In genomic region chrX:85582517-85582916, GRCm38 (mm10) we compare ENCODE assay signal across 29 mouse cellular contexts. TPM values are rescaled to one million over a fixed set of nuclear protein-coding genes. Genes with fewer than 3 reads are reported as not detected.
DNase-seq lines count a peak whose midpoint lies in the region; ATAC-seq and TF ChIP-seq lines count a peak whose summit lies in the region.
"Had no signal": no experiment of that assay in that cellular context is flagged by ENCODE, and none has a peak within 500 bp of the region (broad histone marks: within the 10 kb centered on the region; RNA-seq: fewer than 3 reads in every experiment).

No protein-coding gene starts in this region.

- peak; percentile 46; a peak in 2 of 4 replicates for TF ChIP-seq EP300 in MEL (IDR thresholded peaks at IDR 0.05; ENCODE audit: low read depth in 1 of 2, low read length in 2 of 2)

- WGBS in liver, embryonic 13.5 days (ENCODE audit: insufficient replicate concordance), result 25% methylated on average over 1 of the region's 1 CpGs
- 34% methylated on average over 1 of the region's 1 CpGs for WGBS in liver, embryonic 16.5 days (ENCODE audit: insufficient replicate concordance)
- WGBS in hindbrain, embryonic 11.5 days, result 100% methylated on average over 1 of the region's 1 CpGs
- WGBS in midbrain, postnatal 0 days, result 90% methylated on average over 1 of the region's 1 CpGs

- H3K9me3 ChIP-seq in MEL (replicated peaks; ENCODE audit: insufficient read depth, low read length), result no peaks in the 10 kb centered on the region
- H3K9me3 ChIP-seq in erythroblast, embryonic 14.5 days (ENCODE audit: control insufficient read depth, low read length), result no peaks in the 10 kb centered on the region
- no peaks in the 10 kb centered on the region for H3K9me3 ChIP-seq in liver, embryonic 13.5 days (replicated peaks)
- no peaks in the 10 kb centered on the region for H3K9me3 ChIP-seq in liver, embryonic 16.5 days (replicated peaks; ENCODE audit: control insufficient read depth, low read length)
- no peaks in the 10 kb centered on the region for H3K9me3 ChIP-seq in hindbrain, embryonic 11.5 days (ENCODE audit: control insufficient read depth, low read length)
- no peaks in the 10 kb centered on the region for H3K9me3 ChIP-seq in midbrain, postnatal 0 days (ENCODE audit: low read length)
- H3K9me3 ChIP-seq: embryonic facial prominence, embryonic 12.5 days; embryonic facial prominence, embryonic 15.5 days; G1E; heart, embryonic 12.5 days; heart, embryonic 15.5 days; hindbrain, embryonic 10.5 days had no signal

- peaks cover 1% of the 10 kb centered on the region; the same call in 1 of the 2 replicates for H3K79me2 ChIP-seq in MEL (ENCODE audit: control insufficient read depth, insufficient read depth, low read length, poor library complexity)

- ATAC-seq in liver, embryonic 13.5 days (ENCODE audit: low read depth), result peak; percentile 79
- ATAC-seq in liver, embryonic 16.5 days (ENCODE audit: low read depth), result peak; percentile 78
- no peak for ATAC-seq in hindbrain, embryonic 11.5 days (ENCODE audit: low FRiP score)
- ATAC-seq in midbrain, postnatal 0 days (ENCODE audit: low FRiP score), result no peak
- ATAC-seq in inflammation-experienced regulatory T-cells, adult 6 months, result no peak
- ATAC-seq: forebrain, embryonic 14.5 days; forebrain, postnatal 0 days; hindbrain, postnatal 0 days had no signal

- no peaks in the 10 kb centered on the region for H3K27me3 ChIP-seq in MEL (ENCODE audit: control insufficient read depth in 1 of 2, insufficient read depth in 2 of 2, low read length in 2 of 2)
- H3K27me3 ChIP-seq in erythroblast, embryonic 14.5 days (ENCODE audit: control insufficient read depth), result no peaks in the 10 kb centered on the region
- H3K27me3 ChIP-seq in liver, embryonic 13.5 days, result no peaks in the 10 kb centered on the region
- H3K27me3 ChIP-seq in liver, embryonic 16.5 days (ENCODE audit: control insufficient read depth, insufficient read depth, low read depth, low read length), result no peaks in the 10 kb centered on the region
- no peaks in the 10 kb centered on the region for H3K27me3 ChIP-seq in hindbrain, embryonic 11.5 days (ENCODE audit: control insufficient read depth, insufficient read depth, low read length)
- no peaks in the 10 kb centered on the region for H3K27me3 ChIP-seq in midbrain, postnatal 0 days (ENCODE audit: insufficient read depth, low read length)
- H3K27me3 ChIP-seq: CH12.LX; embryonic facial prominence, embryonic 12.5 days; embryonic facial prominence, embryonic 15.5 days; heart, embryonic 12.5 days; heart, embryonic 15.5 days had no signal

- DNase-seq in MEL (ENCODE audit: low read depth, low spot score), result no peak
- no peak for DNase-seq in liver, embryonic 13.5 days
- DNase-seq in cerebellum, adult 9-11 months, result no peak
- DNase-seq in hindbrain, embryonic 11.5 days (ENCODE audit: low spot score), result no peak
- DNase-seq in midbrain, postnatal 0 days (ENCODE audit: low spot score), result no peak
- DNase-seq: adrenal gland, adult 8-10 months; adrenal gland, postnatal 25 days; B cell, adult 2 months; cerebellum, adult 11-12 months; cerebellum, adult 8-10 months; cerebellum, postnatal 14 days; forebrain, postnatal 0 days; gastrocnemius, postnatal 25 days; heart, adult 18-20 months; heart, postnatal 10 days; heart, postnatal 36 days had no signal

- H3K4me3 ChIP-seq in MEL (ENCODE audit: control insufficient read depth in 1 of 2, insufficient read depth in 1 of 2, low read depth in 2 of 2, low read length in 2 of 2), result no peak overlapping the region
- peak overlapping the region; percentile 26 for H3K4me3 ChIP-seq in erythroblast, embryonic 14.5 days (replicated peaks)
- H3K4me3 ChIP-seq in liver, embryonic 13.5 days (replicated peaks), result no peak overlapping the region
- H3K4me3 ChIP-seq in liver, embryonic 16.5 days (ENCODE audit: low read depth, low read length), result no peak overlapping the region
- no peak overlapping the region for H3K4me3 ChIP-seq in hindbrain, embryonic 11.5 days (ENCODE audit: low read depth, low read length)
- H3K4me3 ChIP-seq in midbrain, postnatal 0 days (ENCODE audit: low read depth, low read length), result no peak overlapping the region
- H3K4me3 ChIP-seq: embryonic facial prominence, embryonic 12.5 days; embryonic facial prominence, embryonic 15.5 days; heart, embryonic 12.5 days; heart, embryonic 15.5 days; hindbrain, embryonic 10.5 days had no signal

- H3K9ac ChIP-seq in MEL (ENCODE audit: control insufficient read depth, low read depth, low read length, poor library complexity, severe bottlenecking), result no peak overlapping the region
- H3K9ac ChIP-seq in liver, embryonic 13.5 days, result no peak overlapping the region
- no peak overlapping the region for H3K9ac ChIP-seq in liver, embryonic 16.5 days (ENCODE audit: low read depth, low read length)
- no peak overlapping the region for H3K9ac ChIP-seq in hindbrain, embryonic 11.5 days (ENCODE audit: low read depth, low read length)
- H3K9ac ChIP-seq in midbrain, postnatal 0 days (replicated peaks; ENCODE audit: low read length, poor library complexity, severe bottlenecking), result no peak overlapping the region
- H3K9ac ChIP-seq: embryonic facial prominence, embryonic 12.5 days; embryonic facial prominence, embryonic 15.5 days; forebrain, postnatal 0 days; heart, embryonic 12.5 days; heart, embryonic 15.5 days; hindbrain, embryonic 14.5 days had no signal

- peaks cover under 1 to 17% of the 10 kb centered on the region in 2 experiments; a peak in 2 of 4 replicates for H3K4me1 ChIP-seq in MEL (ENCODE audit: control insufficient read depth in 1 of 2, insufficient read depth in 2 of 2, low read length in 2 of 2)
- peaks cover 60% of the 10 kb centered on the region for H3K4me1 ChIP-seq in erythroblast, embryonic 14.5 days (ENCODE audit: control insufficient read depth)
- H3K4me1 ChIP-seq in liver, embryonic 13.5 days (replicated peaks), result peaks cover 50% of the 10 kb centered on the region
- H3K4me1 ChIP-seq in liver, embryonic 16.5 days (ENCODE audit: control insufficient read depth, low read depth, low read length), result peaks cover 10% of the 10 kb centered on the region
- H3K4me1 ChIP-seq in hindbrain, embryonic 11.5 days (replicated peaks; ENCODE audit: control insufficient read depth, insufficient read depth, low read length), result no peaks in the 10 kb centered on the region
- no peaks in the 10 kb centered on the region for H3K4me1 ChIP-seq in midbrain, postnatal 0 days (ENCODE audit: insufficient read depth, low read length)
- H3K4me1 ChIP-seq: embryonic facial prominence, embryonic 12.5 days; embryonic facial prominence, embryonic 15.5 days; heart, embryonic 12.5 days; heart, embryonic 15.5 days; hindbrain, embryonic 10.5 days had no signal

- TF ChIP-seq RAD21 in MEL (IDR thresholded peaks at IDR 0.05; ENCODE audit: low read depth, low read length), result no peak

- H3K4me2 ChIP-seq in liver, embryonic 13.5 days, result no peak overlapping the region
- peak overlapping the region; percentile 17; the same call in 1 of the 2 replicates for H3K4me2 ChIP-seq in liver, embryonic 16.5 days (ENCODE audit: low read depth, low read length)
- no peak overlapping the region for H3K4me2 ChIP-seq in hindbrain, embryonic 11.5 days (replicated peaks; ENCODE audit: low read depth, low read length)
- no peak overlapping the region for H3K4me2 ChIP-seq in midbrain, postnatal 0 days (ENCODE audit: low read depth, low read length, poor library complexity, severe bottlenecking)
- H3K4me2 ChIP-seq: embryonic facial prominence, embryonic 12.5 days; embryonic facial prominence, embryonic 15.5 days; heart, embryonic 12.5 days; heart, embryonic 15.5 days; hindbrain, embryonic 14.5 days had no signal

- no peak for TF ChIP-seq CTCF in MEL (IDR thresholded peaks at IDR 0.05 in 2 of 3, conservative IDR thresholded peaks at IDR 0.05 in 1 of 3; ENCODE audit: control insufficient read depth in 1 of 3, insufficient read depth in 1 of 3, low read depth in 2 of 3, low read length in 3 of 3, poor library complexity in 1 of 3, severe bottlenecking in 1 of 3)
- no peak for TF ChIP-seq CTCF in midbrain, postnatal 0 days (IDR thresholded peaks at IDR 0.05)

- H3K27ac ChIP-seq in MEL (ENCODE audit: control insufficient read depth, low read depth, low read length), result no peak overlapping the region
- no peak overlapping the region for H3K27ac ChIP-seq in liver, embryonic 13.5 days
- no peak overlapping the region for H3K27ac ChIP-seq in liver, embryonic 16.5 days (ENCODE audit: low read length)
- H3K27ac ChIP-seq in hindbrain, embryonic 11.5 days (ENCODE audit: low read depth, low read length), result no peak overlapping the region
- H3K27ac ChIP-seq in midbrain, postnatal 0 days (ENCODE audit: low read depth, low read length), result no peak overlapping the region
- H3K27ac ChIP-seq: embryonic facial prominence, embryonic 12.5 days; embryonic facial prominence, embryonic 15.5 days; heart, embryonic 15.5 days; hindbrain, embryonic 10.5 days; hindbrain, embryonic 14.5 days; hindbrain, postnatal 0 days had no signal

- H3K36me3 ChIP-seq in MEL (ENCODE audit: control insufficient read depth in 1 of 2, insufficient read depth in 2 of 2, low read length in 2 of 2), result peaks cover 1 to 22% of the 10 kb centered on the region in 2 experiments; a peak in 3 of 4 replicates
- H3K36me3 ChIP-seq in erythroblast, embryonic 14.5 days (ENCODE audit: control insufficient read depth), result peaks cover 48% of the 10 kb centered on the region
- no peaks in the 10 kb centered on the region for H3K36me3 ChIP-seq in liver, embryonic 13.5 days
- no peaks in the 10 kb centered on the region for H3K36me3 ChIP-seq in liver, embryonic 16.5 days (ENCODE audit: control insufficient read depth, insufficient read depth)
- no peaks in the 10 kb centered on the region for H3K36me3 ChIP-seq in hindbrain, embryonic 11.5 days (ENCODE audit: control insufficient read depth, insufficient read depth, low read length)
- H3K36me3 ChIP-seq in midbrain, postnatal 0 days (ENCODE audit: insufficient read depth, low read length), result no peaks in the 10 kb centered on the region
- H3K36me3 ChIP-seq: embryonic facial prominence, embryonic 12.5 days; embryonic facial prominence, embryonic 15.5 days; heart, embryonic 12.5 days; heart, embryonic 15.5 days; hindbrain, embryonic 10.5 days had no signal

- TF ChIP-seq POLR2A in MEL (IDR thresholded peaks at IDR 0.05; ENCODE audit: control insufficient read depth in 1 of 2, insufficient read depth in 1 of 2, low read depth in 1 of 2, low read length in 2 of 2, poor library complexity in 1 of 2), result no peak

RNA-seq across cellular contexts. Expression of gene Tab3, which starts 8.7 kb away (rescaled TPM):
- total RNA-seq in MEL (2012; rRNA removed), result 5.2 and 7.3 TPM in 2 replicates
- polyA plus RNA-seq in MEL (2012; ENCODE audit: insufficient read depth in 1 of 2, insufficient read length in 2 of 2, low read depth in 1 of 2, low replicate concordance in 2 of 2, missing spikeins in 1 of 2), result 10 to 100 TPM in 1 of 2 experiments, not detected in 1; 12.8 TPM
- polyA plus RNA-seq in erythroblast, embryonic 14.5 days (2012), result 0.37 and 0.95 TPM in 2 replicates
- polyA plus RNA-seq in liver, embryonic 13.5 days (2015; fragmentation: Nextera tagmentation; extraction: Ambion mirVana), result 4.8 and 8.0 TPM in 2 replicates
- 7.4 and 8.7 TPM in 2 replicates for polyA plus RNA-seq in liver, embryonic 16.5 days (2015; fragmentation: Nextera tagmentation; extraction: Ambion mirVana)
- 5.1 and 5.4 TPM in 2 replicates for polyA plus RNA-seq in hindbrain, embryonic 11.5 days (2014; fragmentation: Nextera tagmentation; extraction: Ambion mirVana)
- total RNA-seq in midbrain, postnatal 0 days (2014; rRNA removed), result 30.2 and 84.5 TPM in 2 replicates
- polyA plus RNA-seq in midbrain, postnatal 0 days (2015; fragmentation: Nextera tagmentation; extraction: Ambion mirVana), result 6.2 and 9.0 TPM in 2 replicates
- polyA plus RNA-seq in inflammation-experienced regulatory T-cells, adult 6 months (2017; shearing (Covaris generic)), result 1 to 10 TPM; 2.4 to 3.5 (median 2.9) TPM

Comparison
In these comparisons a context has a peak if more than half of its experiments do, and no peak if none do; other contexts are left out.
1. ATAC-seq: peak in liver, embryonic 13.5 days (single experiment) and liver, embryonic 16.5 days (single experiment); none in hindbrain, embryonic 11.5 days (single experiment), midbrain, postnatal 0 days (single experiment) and inflammation-experienced regulatory T-cells, adult 6 months (single experiment).